Mouse (Mus musculus): ENCODE results near the gene Mfrp.

- TF ChIP-seq CTCF (conservative IDR thresholded peaks at IDR 0.05; ENCODE audit: low read length): no peak
- TF ChIP-seq POU5F1 (IDR thresholded peaks at IDR 0.05; ENCODE audit: borderline replicate concordance, low read length): no peak
These were observed 23.5 kb downstream of the Mfrp start for GRCm38 (mm10) chr9:44125026-44125425.
